Mouse (Mus musculus): ENCODE measurements around the gene Hdhd3.

- no peak for TF ChIP-seq POLR2A (IDR thresholded peaks at IDR 0.05; ENCODE audit: insufficient read length, low read depth)
- TF ChIP-seq MAX (IDR thresholded peaks at IDR 0.05; ENCODE audit: low read depth) = no peak
- TF ChIP-seq CEBPB (IDR thresholded peaks at IDR 0.05; ENCODE audit: insufficient read depth, poor library complexity, severe bottlenecking) = no peak
- TF ChIP-seq TCF12 (IDR thresholded peaks at IDR 0.05; ENCODE audit: insufficient read depth, poor library complexity, severe bottlenecking) = no peak
- TF ChIP-seq E2F4 (IDR thresholded peaks at IDR 0.05; ENCODE audit: insufficient read depth) = no peak
- TF ChIP-seq REST (IDR thresholded peaks at IDR 0.05; ENCODE audit: insufficient read depth, insufficient read length) = no peak
- no peak for TF ChIP-seq USF1 (IDR thresholded peaks at IDR 0.05; ENCODE audit: low read depth)
- no peak for TF ChIP-seq MYOG (IDR thresholded peaks at IDR 0.05; ENCODE audit: control insufficient read depth in 1 of 3, insufficient read depth in 1 of 3, insufficient read length in 2 of 3, low read depth in 2 of 3)
- no peak for TF ChIP-seq POLR2AphosphoS2 (IDR thresholded peaks at IDR 0.05; ENCODE audit: insufficient read length, low read depth)
These were observed 3.5 kb upstream of the Hdhd3 start for GRCm38 (mm10) chr4:62506798-62507197.

Measured in myocyte (in vitro differentiated cells).